Mouse (Mus musculus): ENCODE results near the gene Rnpepl1.

The Rnpepl1 gene

DNA sequence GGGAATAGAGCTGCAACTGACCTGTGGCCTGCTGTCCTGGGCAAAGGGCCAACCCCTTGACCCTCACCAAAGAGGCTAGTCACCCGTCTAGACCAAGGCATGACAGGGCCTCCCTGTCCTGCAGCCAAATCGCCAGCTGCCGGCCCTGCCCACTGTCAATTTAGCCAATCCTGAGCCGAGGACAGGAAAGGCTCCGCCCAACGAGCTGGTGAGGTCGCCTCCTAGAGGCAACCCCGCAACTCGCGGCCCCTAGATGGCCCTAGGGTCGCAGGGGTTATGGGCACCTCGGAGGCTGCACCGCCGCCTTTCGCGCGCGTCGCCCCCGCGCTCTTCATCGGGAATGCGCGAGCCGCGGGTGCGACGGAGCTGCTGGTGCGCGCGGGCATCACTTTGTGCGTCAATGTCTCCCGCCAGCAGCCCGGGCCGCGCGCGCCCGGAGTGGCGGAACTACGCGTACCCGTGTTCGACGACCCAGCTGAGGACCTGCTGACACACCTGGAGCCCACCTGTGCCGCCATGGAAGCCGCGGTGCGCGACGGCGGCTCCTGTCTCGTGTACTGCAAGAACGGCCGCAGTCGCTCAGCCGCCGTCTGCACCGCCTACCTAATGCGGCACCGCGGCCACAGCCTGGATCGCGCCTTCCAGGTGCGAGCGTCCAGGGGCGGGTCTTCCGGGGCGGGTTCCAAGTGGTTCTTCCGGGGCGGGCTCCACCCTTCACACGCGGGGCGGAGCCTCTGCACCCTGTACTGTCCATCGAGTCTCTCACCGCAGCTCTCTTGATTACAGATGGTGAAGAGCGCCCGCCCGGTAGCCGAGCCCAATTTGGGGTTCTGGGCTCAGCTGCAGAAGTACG lies 3.6 kb upstream of the Rnpepl1 start, which contains the start of gene Dusp28:
Gene Dusp28 (plus strand): TSS at position 203 of the 853 bp plus-strand sequence.
- DNase-seq (ENCODE audit: low read depth, low spot score): peak; percentile 33

DNA sequence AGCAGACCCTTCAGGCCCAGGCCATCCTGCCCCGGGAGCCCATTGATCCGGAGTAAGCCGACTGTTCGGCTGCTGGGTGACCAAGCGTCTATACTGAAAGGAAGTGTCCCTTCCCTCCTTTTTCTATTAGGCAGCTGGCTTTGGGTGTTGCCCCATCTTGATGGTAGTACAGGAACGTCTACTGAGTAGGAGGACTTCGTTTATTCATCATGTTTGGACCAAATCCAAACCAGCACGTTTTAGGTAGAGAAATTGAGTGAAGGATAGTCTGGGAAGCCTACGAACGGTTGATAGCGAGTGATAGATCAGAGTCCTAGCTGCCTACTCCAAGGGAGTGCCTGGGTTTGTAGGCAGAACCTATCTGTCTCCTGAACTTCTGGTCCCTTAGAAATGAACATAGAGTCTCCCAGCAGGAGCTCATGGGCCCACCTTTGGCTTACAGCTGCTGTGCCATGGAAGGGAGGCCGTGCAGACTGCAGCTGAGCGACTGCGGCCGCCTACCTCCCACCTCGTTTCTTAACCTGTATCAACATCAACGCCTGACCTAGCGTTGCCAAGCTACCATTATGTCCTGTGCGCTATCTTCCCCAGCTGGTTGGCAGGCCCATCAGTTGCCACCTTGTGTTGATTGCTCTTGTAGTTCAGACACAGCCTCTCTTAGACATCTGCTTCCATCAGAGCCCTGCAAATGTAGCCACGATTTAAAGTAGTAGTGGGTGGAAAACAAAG lies 2.8 kb upstream of the Rnpepl1 start:
- no peak for DNase-seq (ENCODE audit: low read depth, low spot score)

DNA sequence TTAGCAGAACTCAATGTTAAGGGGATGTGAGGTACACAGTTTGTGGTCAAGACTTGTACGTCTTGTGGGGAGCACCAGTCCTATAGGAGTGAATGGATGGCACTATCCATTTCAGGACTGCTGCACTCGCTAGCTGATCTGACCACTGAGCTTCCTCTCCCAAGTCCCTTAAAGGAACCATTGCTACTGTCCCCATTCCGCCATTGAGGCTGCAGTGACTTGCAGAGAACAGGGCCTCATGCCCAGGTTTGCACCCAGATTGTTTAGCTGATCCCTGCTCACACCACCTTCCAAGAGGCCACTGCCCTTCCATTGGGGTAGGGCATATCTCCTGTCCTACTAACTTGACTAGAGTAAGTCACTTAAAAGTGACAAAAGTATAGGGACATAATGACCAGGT lies 1.9 kb upstream of the Rnpepl1 start:
- DNase-seq (ENCODE audit: low read depth, low spot score): no peak

DNA sequence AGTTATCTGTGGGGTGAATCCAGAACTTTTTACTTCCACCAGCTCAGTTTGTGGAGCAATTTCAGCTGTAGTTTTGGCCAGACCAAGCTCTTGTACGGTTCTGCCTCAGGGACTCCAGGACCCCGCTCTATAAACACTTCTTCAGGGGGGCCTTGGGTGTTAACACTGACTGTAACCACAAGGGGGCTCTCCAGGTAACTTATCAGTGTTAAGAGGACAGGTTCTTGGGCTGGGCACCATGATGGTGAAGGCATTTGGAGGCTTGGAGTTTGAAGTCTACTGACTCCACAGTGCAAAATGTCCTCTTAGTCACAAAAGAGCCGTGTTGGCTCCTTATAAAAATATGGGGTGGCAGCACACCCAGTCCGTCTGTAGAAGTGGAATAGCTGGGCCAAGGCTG lies 1.5 kb upstream of the Rnpepl1 start:
- DNase-seq (ENCODE audit: low read depth, low spot score): no peak

DNA sequence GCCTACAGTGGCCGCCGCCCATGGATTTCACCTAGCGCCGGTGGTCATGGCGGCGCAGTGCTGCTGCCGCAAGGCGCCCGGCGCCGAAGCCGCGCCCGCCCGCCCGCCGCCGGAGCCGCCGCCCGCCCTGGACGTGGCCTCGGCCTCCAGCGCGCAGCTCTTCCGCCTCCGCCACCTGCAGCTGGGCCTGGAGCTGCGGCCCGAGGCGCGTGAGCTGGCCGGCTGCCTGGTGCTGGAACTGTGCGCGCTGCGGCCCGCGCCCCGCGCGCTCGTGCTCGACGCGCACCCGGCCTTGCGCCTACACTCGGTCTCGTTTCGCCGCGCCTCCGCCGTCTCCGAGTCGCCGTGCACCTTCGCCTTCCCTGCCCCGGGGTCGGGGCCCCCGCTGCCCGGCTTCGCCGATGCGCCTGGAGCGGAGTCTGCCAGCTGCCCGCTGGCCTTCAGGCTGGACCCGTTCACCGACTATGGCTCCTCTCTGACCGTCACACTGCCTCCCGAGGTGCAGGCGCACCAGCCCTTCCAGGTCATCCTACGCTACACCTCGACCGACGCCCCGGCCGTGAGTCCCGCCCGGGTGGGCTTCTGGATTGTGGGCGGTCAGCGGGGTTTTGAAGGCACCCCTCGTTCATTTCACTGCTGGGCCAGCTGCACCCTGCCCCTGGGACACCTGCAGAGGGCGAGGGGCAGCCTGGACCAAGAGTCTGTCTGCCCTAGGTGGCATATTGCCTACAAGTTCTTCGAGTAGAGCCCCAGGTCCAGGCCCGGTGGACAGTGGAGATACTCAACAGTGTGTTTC lies 540 bp downstream of the Rnpepl1 start:
- no peak for DNase-seq (ENCODE audit: low read depth, low spot score)

DNA sequence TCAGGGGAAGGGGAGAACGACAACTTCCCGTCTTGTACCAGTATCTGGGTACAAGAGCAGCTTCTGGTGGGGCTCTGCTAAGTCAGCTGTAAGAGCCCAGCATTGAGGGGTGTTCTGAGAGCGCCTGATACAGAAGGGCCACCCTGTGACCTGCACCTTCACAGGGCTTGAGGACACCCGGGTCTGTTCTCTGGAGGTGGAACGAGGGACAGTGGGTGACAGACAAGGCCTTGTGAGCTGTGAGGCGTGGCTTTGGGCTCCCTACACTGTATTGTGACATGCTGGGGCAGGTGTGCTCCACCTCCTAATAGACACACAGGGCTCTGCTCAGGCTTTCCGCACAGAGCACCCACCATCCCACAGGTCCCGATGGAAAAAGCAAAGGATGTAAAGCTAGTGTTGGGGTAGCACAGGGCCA lies 1.1 kb downstream of the Rnpepl1 start:
- no peak for DNase-seq (ENCODE audit: low read depth, low spot score)

DNA sequence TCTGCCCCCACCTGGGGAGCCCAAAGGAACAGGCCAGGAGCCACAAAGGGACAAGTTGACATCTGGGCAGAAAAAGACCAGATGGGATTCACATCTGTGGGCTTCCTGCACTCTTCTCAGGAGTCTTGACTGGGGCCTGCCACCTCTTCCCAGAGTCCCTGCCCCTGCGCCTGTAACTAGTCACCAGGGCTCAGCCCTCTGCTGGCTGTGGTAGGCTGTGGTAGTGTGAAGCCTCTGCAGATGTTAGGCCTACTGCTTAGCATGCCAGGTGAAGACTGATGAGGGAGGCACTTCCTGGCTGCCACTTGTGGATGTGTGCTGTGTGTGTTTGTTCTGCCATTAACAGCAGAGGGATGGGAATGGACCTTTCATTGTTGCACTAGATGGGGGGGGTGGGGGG lies 1.7 kb downstream of the Rnpepl1 start:
- DNase-seq (ENCODE audit: low read depth, low spot score): no peak

DNA sequence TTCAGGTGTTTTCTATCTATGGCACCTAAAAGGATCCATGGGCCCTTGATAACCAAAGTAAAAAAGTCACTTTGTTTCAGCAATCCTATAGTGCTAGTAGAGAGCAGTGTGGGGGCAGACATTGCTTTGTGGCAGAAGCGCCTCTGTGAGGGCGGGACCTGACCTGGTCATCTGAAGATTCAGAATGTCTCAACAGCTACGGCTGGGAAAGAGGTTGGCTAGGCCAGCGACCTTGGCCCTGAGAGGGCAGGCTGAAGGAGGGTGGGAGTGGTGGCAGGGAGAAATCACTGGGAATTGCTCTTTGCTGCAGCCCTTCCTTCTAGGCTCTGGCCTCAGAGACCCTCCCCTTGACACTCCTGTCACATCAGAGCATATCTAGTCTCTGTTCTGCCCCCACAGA lies 3.7 kb downstream of the Rnpepl1 start:
- no peak for DNase-seq (ENCODE audit: low read depth, low spot score)

DNA sequence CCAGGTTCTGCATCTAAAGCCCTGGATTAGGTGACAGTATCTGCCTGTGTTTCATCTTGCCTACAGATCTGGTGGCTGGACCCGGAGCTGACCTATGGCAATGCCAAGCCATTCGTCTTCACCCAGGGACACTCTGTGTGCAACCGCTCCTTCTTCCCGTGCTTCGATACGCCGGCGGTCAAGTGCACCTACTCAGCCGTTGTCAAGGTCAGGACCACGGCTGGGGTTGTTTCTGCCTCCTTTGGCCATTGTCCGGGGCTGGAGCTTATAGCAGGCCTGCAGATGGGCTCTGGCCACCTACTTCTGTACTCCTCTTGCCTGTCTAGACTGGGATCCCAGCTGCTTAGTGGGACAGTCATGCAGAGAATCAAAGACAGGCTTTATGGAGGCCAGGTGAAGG lies 4.4 kb downstream of the Rnpepl1 start:
- DNase-seq (ENCODE audit: low read depth, low spot score): no peak

DNA sequence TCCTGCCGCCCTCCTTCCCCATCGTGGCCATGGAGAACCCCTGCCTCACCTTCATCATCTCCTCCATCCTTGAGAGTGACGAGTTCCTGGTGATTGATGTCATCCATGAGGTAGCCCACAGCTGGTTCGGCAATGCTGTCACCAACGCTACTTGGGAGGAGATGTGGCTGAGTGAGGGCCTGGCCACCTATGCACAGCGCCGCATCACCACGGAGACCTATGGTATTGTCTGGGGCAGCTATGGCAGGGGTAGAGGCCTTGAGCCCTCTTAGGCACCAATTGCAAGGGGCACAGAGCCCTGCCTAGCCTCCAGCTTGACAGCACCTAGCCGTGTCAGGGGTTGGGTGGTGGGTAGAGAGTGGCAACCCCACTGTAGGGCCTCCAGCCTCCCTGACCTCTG lies 6.1 kb downstream of the Rnpepl1 start:
- DNase-seq (ENCODE audit: low read depth, low spot score): no peak

DNA sequence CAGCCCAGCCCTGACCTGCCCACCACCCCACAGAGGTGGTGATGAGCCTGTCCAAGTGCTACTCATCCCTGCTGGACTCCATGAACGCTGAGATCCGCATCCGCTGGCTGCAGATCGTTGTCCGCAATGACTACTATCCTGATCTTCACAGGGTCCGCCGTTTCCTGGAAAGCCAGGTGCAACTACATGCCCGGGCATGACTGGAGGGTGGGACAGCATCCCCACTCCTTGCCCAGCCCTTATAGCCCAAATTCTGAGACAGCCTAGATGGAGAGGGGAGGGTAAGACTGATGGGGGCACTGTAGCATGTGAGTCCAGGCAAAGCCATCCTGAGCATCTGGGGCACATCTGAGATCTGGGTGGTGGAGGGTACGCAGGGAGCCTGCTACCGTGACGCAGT lies 8.6 kb downstream of the Rnpepl1 start:
- DNase-seq (ENCODE audit: low read depth, low spot score): no peak

DNA sequence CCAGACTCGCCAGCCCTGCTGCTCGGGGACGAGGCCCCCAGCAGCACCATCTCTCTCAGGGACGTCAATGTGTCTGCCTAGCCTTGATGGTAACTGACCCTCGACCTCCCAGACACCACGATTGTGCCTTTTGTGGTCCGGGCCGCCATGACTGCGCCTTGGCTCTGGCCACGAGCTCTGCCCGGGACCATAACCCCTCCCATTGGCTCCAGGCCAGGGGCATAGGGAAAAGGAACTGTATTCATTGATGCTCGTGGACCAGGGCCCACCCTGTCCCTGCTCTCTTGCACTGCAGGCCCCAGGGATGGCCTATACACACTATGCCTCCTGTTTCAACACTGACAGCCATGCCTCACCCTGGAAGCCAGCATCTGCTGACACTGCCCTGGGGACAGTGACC lies 9.2 kb downstream of the Rnpepl1 start:
- DNase-seq (ENCODE audit: low read depth, low spot score): no peak

DNA sequence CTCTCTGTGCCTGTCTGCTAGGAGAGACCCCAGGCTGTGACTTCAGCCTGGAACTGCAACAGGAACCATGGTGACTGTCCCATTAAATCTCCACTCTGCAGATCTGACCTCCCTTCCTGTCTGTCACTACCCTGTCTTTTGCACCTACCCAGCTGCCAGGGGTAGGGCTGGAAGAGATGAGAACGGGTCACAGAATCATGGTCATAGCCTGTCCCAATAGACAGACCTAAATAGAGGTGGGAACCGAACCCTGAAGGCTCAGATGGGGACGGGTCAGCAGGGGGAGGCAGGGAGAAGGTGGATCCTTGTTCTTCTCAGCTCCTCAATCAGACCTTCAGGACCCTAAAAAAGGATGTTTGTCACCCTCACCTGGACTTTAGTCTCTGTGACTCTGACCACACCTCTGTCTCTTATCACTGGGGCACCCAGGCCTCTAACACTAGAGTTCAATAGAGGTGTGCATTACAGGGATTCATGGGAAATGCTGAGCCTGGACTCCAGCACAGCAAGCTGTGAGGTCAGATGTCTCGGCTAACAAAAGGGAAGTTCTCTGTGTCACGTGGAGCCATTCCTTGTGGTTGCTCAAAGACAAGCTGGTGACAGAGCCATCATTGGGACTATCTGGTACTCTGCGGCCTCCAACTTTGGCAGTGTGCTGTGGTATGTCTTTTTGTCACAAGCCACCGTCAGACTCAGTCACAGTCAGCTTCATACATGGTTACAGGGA lies 10.1 kb downstream of the Rnpepl1 start:
- DNase-seq (ENCODE audit: low read depth, low spot score): no peak

DNA sequence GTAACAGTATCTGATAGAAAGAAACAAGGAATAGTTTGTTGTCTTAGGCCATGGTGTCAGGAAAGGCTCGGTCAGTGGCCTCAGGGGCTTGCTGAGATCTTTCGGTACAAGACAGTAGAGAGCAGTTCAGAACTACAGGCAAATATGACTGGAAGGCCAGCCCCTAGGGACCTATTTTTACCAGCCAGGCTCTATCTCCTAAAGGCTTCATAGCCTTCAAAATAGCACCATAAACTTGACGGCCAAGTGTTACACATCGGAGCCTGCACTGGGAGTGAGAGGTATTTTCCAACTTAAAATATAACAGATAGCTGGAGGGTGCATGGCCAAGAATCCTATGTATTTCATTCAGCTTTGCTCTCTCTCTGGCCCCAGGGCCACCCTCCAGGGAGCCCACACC lies 10.9 kb downstream of the Rnpepl1 start:
- DNase-seq (ENCODE audit: low read depth, low spot score): no peak

DNA sequence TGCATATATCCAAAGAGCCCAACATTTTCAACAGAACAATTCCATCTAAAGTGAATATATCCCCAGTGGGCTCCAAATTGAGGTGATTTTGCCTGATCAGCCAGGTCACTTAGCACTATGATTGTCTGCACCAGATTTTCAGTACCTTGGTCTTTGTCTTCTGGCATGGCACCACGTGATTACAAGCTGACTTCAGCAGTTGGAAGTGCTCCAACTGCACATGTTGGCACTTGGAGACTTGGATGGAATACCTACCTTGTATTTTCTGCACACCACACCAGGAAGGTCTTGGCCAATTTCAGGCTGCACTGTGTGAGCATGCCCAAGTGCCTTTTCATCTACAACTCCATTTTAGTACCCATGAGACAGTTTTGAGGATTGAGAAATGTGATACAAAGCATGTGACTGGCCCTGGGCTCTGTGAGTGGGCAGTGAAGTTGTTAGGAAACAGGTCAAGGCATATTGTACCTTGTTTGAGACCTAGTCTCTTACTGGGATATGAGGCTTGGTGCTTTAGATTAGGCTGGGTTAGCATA lies 19.7 kb downstream of the Rnpepl1 start:
- DNase-seq (ENCODE audit: low read depth, low spot score): peak; percentile 13

DNA sequence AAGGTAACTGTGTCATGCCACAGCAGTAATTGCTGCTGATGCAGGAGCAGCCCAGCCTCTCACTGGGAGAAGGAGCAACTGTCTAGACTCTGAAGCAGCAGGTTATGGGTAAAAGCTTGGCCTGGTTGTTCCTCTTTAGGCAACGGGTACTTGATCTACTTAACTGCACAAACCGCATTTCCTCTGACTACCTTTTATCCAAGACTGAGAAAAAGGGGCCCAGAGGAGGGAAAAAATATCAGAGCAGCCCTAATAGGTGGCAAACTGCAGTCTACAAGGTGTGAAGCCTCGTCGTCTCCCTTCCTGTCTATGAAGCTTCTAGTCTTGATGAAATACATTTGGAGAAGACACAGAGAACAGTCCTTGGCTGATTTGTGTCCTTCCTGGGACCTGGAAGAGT lies 23.0 kb downstream of the Rnpepl1 start:
- DNase-seq (ENCODE audit: low read depth, low spot score): no peak

DNA sequence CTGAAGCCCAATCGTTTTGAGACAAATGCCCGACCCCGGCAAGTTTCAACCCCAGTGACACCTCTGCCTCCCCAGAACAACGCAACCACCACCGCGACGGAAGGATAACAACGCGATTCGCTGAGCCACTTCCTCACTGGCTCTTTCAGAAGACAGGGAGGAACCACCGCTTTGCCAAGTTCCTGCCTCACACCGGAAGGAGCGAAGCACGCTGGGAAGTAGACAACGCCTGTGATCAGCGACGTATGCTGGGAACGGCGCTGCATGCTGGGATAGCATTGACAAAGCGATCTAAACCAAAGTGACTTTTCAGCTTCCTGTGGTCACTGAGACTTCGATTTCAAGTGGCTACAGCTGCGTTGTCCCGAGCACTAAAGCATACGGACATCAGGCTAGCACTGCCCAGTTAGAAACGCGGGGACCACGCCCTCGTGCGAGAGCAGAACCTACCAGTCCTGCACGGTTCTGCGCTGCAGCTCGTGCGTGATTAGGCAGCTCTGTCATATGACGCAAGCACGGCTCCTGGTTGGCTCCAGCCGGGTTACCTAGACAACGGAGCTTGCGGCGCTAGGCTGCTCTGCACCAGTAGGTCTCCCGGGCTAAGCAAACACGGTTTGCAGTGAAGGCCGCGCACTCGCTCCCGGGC lies 23.7 kb downstream of the Rnpepl1 start, which contains the start of gene Capn10:
Gene Capn10 (plus strand): TSS at position 195 of the 646 bp plus-strand sequence.
- peak; percentile 99 for DNase-seq (ENCODE audit: low read depth, low spot score)

DNA sequence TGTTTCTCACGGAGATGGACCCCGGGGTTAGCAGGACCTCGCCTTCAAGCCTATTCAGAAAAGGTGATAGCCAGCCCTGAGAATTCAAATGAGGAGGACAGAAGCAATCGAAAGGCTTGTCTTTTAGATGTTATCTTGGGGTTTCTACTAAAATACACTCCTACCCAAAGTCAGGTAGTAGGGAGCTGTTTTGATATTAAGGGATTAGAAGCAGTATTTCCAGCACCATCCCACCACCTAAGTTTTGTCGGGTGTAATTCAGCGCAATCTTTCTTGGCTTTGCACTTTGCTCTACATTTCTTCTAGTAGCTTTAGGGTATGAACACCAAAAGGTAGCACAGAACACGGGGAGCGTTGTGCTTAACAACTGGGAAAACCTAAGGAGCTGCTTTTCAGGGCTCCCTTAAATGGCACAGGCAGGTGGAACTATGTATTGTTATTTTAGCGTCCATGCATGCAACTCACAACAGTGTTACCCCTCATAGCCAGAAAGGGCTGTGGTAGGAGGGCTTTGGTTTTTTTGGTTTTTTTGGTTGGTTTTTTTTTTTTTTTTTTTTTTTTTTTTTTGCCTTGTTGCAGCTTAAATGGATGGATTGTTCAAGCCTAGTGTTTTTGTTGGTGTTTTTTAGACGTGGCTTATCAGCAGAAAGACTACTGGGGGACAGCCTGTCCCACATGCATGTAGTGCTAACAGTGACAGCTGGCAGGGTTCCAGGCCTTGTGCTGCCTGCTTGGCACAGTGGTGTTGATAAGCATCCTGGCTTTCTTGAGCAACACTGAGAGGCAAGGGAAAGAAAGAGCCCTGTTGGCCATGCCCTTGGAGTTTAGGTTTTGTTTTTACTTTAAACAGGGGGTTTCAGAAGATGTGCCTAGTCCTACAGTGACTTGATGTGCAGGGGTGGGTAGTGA lies 24.7 kb downstream of the Rnpepl1 start:
- peak; percentile 59 for DNase-seq (ENCODE audit: low read depth, low spot score)

DNA sequence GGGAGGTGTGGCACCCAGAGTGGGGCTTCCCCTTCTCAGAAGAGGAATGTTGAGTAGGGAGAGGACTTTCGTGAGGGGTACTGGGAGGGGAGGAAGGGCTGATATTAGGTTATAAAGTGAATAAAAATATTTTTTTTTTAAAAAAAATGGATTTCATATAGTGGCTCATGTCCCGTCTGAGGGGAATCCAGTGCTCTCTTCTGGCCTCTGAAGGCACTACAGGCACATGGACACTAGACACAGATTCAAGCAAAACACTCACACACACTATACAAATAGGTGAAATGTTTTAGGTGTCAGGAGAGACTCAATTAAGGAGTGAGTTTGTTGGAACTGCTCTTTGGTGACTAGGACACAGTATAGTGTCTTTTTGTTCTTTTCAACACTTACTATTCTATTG lies 25.4 kb downstream of the Rnpepl1 start:
- peak; percentile 62 for DNase-seq (ENCODE audit: low read depth, low spot score)

DNA sequence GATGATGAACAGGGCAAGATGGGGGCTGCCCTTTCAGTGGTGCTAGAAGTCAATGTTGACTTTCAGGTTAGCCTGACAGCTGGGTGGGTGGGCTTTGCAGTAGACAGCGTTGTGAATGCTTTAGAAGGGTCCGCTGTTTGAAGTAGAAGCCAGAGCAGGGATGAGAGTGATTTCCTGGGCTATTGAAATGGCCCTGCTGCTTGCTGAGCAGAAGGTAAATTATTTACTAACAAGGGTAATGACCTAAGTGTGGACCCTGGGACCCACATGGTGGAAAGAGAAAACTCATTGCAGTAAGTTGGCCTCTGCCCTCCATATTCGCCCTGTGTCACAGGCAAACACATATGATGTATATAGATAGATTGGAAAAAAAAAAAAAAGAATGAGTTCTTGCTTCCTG lies 25.9 kb downstream of the Rnpepl1 start:
- DNase-seq (ENCODE audit: low read depth, low spot score): no peak

All from 3T3-L1 (cell line).